Mouse (Mus musculus) small intestine, adult 2 months (tissue): ENCODE measurements around the gene Prpf40b.

Experiments used
- CTCF ChIP-seq: fragments of 200-500 bp; IDR thresholded peaks from 2 replicates; pipeline ENCODE4 v1.5.1; 2012; ENCODE audit warnings: low read depth, mild to moderate bottlenecking, control low read depth, inconsistent platforms, low read length, moderate library complexity, mixed read lengths; ENCODE audit not compliant: insufficient replicate concordance, insufficient read length; ENCODE audit errors: extremely low read depth
- POLR2A ChIP-seq: fragments of 200-500 bp; IDR thresholded peaks from 2 replicates; pipeline ENCODE4 v1.6.1; 2012; ENCODE audit warnings: low read depth, mild to moderate bottlenecking, control low read depth, inconsistent platforms, low read length, moderate library complexity

DNA sequence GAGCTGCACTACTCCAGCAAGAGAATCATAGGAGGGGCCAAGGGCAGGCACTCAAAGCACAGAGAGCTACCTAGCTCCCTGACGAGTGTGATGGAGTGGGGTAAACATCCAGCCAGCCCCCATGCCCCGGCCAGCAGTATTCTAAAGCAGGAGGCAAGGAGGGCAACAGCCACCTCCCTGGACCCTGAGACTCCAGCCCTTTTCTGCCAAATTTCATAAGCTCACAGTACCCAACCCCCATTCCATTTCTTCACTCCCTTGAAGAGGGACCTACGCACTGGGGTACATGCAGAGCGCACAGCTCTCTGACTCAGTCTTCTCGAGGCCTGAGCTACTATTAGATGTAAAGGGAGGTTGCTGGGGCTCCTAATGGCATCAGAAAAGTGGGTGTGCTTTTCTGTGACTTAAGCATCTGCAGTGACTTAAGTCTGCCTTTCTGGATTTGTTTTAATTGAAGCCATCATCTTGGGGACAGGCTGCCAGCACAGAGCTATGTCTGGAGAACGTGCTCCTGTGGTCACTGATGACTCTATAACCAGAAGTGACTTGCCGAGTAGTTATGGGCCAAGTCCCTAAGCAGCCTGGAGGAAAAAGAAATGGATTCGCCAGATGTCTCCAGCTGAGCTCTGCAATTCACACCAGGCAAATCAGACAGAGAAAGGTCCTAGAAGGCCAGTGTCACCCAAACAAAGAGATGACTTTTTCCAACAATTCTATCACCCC, 49.4 kb downstream of the Prpf40b start:
- no peak for TF ChIP-seq POLR2A
- no peak for TF ChIP-seq CTCF
